Mouse (Mus musculus) kidney, embryonic 15.5 days (tissue): ENCODE results near the gene Kifc1. TPM values are rescaled to one million over a fixed set of nuclear protein-coding genes. Genes with fewer than 3 reads are reported as not detected.
A peak's percentile ranks its signal among the peaks of the same experiment; 100 is the strongest.
"Not testable (repeated sequence)": the region's sequence is repeated elsewhere in the genome, so short reads cannot be mapped to it uniquely, and the experiment has no call there.

Experiments
- ATAC-seq: fragments of 200-750 bp; cut with Nextera tagmentation; replicated peaks from 2 replicates; pipeline ENCODE4 v1.8.0; 2017; ENCODE audit warnings: moderate TSS enrichment; ENCODE audit not compliant: low FRiP score
- H3K27ac ChIP-seq: fragments of 300-500 bp; sonication (generic); 2 replicates; pipeline ENCODE4 v1.5.1; 2015; ENCODE audit warnings: mild to moderate bottlenecking, inconsistent platforms
- H3K27me3 ChIP-seq: fragments of 300-500 bp; sonication (generic); 2 replicates; pipeline ENCODE4 v1.6.1; 2015; ENCODE audit warnings: inconsistent platforms
- H3K36me3 ChIP-seq: fragments of 300-500 bp; sonication (generic); 2 replicates; pipeline ENCODE4 v1.6.1; 2015; ENCODE audit warnings: inconsistent platforms
- H3K4me1 ChIP-seq: fragments of 300-500 bp; sonication (generic); 2 replicates; pipeline ENCODE4 v1.6.1; 2015; ENCODE audit warnings: inconsistent platforms
- H3K4me2 ChIP-seq: fragments of 300-500 bp; sonication (generic); 2 replicates; pipeline ENCODE4 v1.6.1; 2015; ENCODE audit warnings: moderate library complexity, mild to moderate bottlenecking, inconsistent platforms
- H3K4me3 ChIP-seq: fragments of 300-500 bp; sonication (generic); replicated peaks from 2 replicates; pipeline ENCODE4 v1.5.1; 2015; ENCODE audit warnings: mild to moderate bottlenecking, inconsistent platforms
- H3K9ac ChIP-seq: fragments of 300-500 bp; sonication (generic); 2 replicates; pipeline ENCODE4 v1.6.1; 2015; ENCODE audit warnings: mild to moderate bottlenecking, inconsistent platforms
- H3K9me3 ChIP-seq: fragments of 300-500 bp; sonication (generic); replicated peaks from 2 replicates; pipeline ENCODE4 v1.6.1; 2016; ENCODE audit warnings: inconsistent platforms
- WGBS: fragments of 180-500 bp; shearing (Covaris S2); methylation state at CpG from one replicate; pipeline ENCODE4 v1.1.7; 2015; ENCODE audit warnings: mixed read lengths; 5-methylcytosine and 5-hydroxymethylcytosine counted together
- polyA plus RNA-seq: library from polyadenylated mRNA; unstranded; fragments of >200 nt; fragmentation: Nextera tagmentation; extraction: Ambion mirVana; gene quantifications from 2 replicates; pipeline ENCODE4 v1.2.1, GENCODE M21; 2015

The Kifc1 gene
- polyA plus RNA-seq, 1 experiment from 2014 or later = 8.2 TPM

DNA sequence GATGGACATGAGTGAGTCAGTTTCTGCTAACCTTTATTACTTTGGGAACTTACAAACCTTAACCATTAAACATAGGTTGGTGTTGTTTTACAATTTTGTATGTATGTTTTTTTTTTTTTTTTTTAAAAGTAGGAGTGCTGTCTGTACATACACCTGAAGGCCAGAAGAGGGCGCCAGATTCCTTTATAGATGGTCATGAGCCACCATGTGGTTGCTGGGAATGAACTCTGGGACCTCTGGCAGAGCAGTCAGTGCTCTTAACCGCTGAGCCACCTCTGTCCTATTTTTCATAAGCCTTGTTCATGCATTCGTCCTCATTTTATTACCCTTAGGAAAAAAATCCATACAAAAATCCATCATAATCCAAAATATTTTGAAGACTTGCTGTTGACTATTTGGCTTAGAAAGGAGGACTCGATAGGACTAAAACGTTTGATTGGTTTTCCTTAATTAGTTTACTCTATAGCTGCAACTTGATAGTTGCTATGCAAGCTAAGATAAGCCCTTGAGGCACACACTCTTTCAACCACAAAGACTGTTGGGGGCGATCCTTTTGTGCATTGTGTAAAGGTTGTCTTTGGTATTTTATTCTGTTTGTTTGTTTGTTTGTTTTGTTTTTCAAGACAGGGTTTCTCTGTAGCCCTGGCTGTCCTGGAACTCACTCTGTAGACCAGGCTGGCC, 6.8 kb upstream of the Kifc1 start:
- H3K4me1 ChIP-seq = no peaks in the 10 kb centered on the region
- no peaks in the 10 kb centered on the region for H3K36me3 ChIP-seq
- no peak overlapping the region for H3K9ac ChIP-seq
- no peaks in the 10 kb centered on the region for H3K9me3 ChIP-seq
- no peak overlapping the region for H3K27ac ChIP-seq
- H3K4me3 ChIP-seq = no peak overlapping the region
- no peaks in the 10 kb centered on the region for H3K27me3 ChIP-seq
- H3K4me2 ChIP-seq = no peak overlapping the region
- ATAC-seq = no peak
- 42% methylated on average over 6 of the region's 6 CpGs for WGBS

DNA sequence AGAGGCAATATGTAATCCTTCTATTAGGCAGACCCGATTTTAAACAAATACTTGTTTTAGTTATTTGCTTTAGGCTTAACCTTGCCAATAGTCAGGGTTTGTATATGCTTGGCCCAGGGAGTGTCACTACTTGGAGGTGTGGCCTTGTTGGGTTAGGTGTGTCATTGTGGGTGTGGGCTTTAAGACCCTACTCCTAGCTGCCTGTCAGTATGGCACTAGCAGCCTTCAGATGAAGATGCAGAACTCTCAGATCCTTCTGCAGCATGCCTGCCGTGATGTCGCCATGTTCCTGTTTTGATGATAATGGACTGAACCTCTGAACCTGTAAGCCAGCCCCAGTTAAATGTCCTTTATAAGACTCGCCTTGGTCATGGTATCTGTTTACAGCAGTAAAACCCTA, 2.5 kb upstream of the Kifc1 start:
- ATAC-seq = not testable (repeated sequence)

DNA sequence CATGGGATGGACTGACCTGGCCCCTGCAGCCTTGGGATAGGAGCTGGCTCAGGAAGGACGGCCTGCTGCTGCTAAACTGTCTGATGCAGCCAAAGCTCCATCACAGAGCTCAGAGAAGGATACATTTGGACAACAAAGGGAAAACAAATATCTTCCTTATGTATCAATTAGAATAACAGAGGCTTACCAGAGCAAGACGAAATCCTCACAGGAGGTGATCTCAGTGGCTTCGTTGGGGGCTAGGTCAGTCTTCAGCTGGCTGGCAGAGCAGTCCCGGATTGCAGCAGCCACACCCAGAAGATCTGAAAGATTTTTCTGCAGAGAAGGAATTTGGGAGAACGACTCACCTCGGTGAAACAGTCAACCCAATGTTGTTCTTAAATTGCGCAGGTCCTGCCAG, 2.0 kb upstream of the Kifc1 start:
- Histone ChIP-seq H3K27ac (no peak overlapping the region), H3K27me3 (no peaks in the 10 kb centered on the region)
- no peak for ATAC-seq

More for the DNA sequence above, 2.5 kb upstream of the Kifc1 start:
- WGBS = 80% methylated on average over 4 of the region's 4 CpGs
- peaks cover 15% of the 10 kb centered on the region for H3K4me1 ChIP-seq
- not testable (repeated sequence) for H3K9me3 ChIP-seq, H3K27me3 ChIP-seq, H3K36me3 ChIP-seq, H3K9ac ChIP-seq, H3K4me3 ChIP-seq, H3K27ac ChIP-seq, H3K4me2 ChIP-seq

DNA sequence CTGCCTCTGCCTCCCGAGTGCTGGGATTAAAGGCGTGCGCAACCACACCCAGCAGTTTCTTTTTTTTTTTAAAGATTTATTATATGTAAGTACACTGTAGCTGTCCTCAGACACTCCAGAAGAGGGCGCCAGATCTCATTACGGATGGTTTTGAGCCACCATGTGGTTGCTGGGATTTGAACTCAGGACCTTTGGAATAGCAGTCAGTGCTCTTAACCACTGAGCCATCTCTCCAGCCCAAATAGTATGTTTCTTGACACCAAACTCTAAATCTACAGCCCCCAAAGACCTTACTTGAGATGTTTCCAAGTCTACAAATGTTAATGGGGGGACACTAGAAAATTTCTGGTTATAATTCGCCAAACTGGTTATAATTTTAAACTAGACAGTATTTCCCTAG, 1.4 kb upstream of the Kifc1 start:
- H3K27ac ChIP-seq, H3K4me2 ChIP-seq, H3K4me3 ChIP-seq, H3K9me3 ChIP-seq, H3K36me3 ChIP-seq, H3K27me3 ChIP-seq, H3K9ac ChIP-seq, ATAC-seq: not testable (repeated sequence)
- H3K4me1 ChIP-seq = peaks cover 18% of the 10 kb centered on the region
- 75% methylated on average over 6 of the region's 6 CpGs for WGBS

More for the DNA sequence above, 2.0 kb upstream of the Kifc1 start:
- H3K4me1 ChIP-seq = peaks cover 18% of the 10 kb centered on the region
- H3K4me2 ChIP-seq = no peak overlapping the region
- no peak overlapping the region for H3K4me3 ChIP-seq
- H3K9me3 ChIP-seq = no peaks in the 10 kb centered on the region
- H3K36me3 ChIP-seq = no peaks in the 10 kb centered on the region
- H3K9ac ChIP-seq = no peak overlapping the region
- WGBS = 33% methylated on average over 7 of the region's 7 CpGs

DNA sequence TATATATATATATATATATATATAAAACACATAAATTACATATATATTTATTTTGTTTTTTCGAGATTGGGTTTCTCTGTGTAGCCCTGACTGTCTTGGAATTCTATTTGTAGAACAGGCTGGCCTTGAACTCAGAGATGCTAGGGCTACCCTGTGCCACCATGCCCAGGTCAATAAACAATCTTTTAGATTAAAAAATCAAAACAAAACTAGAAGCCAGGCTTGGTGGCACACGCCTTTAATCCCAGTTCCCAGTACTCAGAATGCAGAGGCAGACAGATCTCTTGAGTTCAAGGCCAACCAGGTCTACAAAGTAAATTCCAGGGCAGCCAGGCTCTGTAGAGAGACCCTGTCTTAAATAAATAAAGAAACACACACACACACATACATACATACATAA, 896 bp upstream of the Kifc1 start:
- H3K4me2 ChIP-seq = no peak overlapping the region
- no peak overlapping the region for H3K27ac ChIP-seq
- H3K36me3 ChIP-seq = peaks cover 3% of the 10 kb centered on the region
- H3K4me3 ChIP-seq = no peak overlapping the region
- no peak for ATAC-seq
- H3K9ac ChIP-seq = no peak overlapping the region
- peaks cover 18% of the 10 kb centered on the region for H3K4me1 ChIP-seq
- no peaks in the 10 kb centered on the region for H3K27me3 ChIP-seq
- H3K9me3 ChIP-seq = no peaks in the 10 kb centered on the region
- 68% methylated on average over 2 of the region's 2 CpGs for WGBS

DNA sequence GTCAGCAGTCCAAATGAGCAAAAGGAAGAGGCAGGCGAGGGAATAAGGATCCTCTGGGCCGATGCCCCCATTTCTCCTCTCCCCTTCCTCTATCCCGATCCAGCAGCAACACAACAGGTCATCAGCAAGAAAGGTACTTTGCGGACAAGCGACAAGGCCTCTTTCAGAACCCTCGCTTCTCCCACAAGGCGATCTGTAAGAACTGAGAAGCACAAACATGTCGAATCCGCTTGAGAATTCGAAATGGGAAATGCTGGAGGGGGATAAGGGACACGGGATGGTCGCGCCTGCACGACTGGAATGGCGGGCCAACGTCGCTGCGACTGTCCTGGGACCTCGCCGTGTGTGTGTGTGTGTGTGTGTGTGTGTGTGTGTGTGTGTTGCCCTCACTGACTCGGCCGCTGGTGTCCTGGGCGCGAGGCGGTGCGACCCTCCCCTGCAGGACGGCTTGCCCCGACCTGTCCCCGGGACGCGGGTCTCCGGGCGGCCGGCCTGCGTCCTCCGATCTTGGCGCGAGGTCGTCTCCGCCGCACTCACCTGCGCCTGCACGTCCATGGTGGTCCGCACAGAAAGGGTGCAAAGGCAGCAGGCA, 424 bp downstream of the Kifc1 start:
- H3K4me1 ChIP-seq = peaks cover 18% of the 10 kb centered on the region
- not testable (repeated sequence) for H3K27me3 ChIP-seq, H3K9me3 ChIP-seq, ATAC-seq
- H3K4me2 ChIP-seq = peak overlapping the region; percentile 63
- H3K4me3 ChIP-seq = peak overlapping the region; percentile 71
- peak overlapping the region; percentile 68 for H3K9ac ChIP-seq
- H3K27ac ChIP-seq = peak overlapping the region; percentile 78
- WGBS = under 1% methylated on average over 36 of the region's 44 CpGs
- peaks cover 16% of the 10 kb centered on the region for H3K36me3 ChIP-seq

DNA sequence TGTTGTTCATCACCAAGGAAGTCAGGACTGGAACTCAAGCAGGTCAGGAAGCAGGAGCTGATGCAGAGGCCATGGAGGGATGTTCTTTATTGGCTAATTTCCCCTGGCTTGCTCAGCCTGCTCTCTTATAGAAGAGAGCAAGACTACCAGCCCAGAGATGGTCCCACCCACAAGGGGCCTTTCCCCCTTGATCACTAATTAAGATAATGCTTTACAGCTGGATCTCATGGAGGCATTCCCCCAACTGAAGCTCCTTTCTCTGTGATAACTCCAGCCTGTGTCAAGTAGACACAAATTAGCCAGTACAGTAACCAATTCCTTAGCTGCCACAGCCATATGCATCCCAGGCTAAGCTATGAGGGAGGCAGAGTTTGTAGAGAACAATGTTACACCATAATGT, 2.2 kb downstream of the Kifc1 start:
- Histone ChIP-seq H3K4me3 (0 out of 2 replicates have a peak overlapping the region, but pooled peaks have one; percentile 7), H3K4me1 (peaks cover 18% of the 10 kb centered on the region), H3K36me3 (peaks cover 27% of the 10 kb centered on the region), H3K4me2 (peak overlapping the region; percentile 63)
- H3K9ac ChIP-seq, ATAC-seq, H3K27ac ChIP-seq, H3K27me3 ChIP-seq, H3K9me3 ChIP-seq: not testable (repeated sequence)

DNA sequence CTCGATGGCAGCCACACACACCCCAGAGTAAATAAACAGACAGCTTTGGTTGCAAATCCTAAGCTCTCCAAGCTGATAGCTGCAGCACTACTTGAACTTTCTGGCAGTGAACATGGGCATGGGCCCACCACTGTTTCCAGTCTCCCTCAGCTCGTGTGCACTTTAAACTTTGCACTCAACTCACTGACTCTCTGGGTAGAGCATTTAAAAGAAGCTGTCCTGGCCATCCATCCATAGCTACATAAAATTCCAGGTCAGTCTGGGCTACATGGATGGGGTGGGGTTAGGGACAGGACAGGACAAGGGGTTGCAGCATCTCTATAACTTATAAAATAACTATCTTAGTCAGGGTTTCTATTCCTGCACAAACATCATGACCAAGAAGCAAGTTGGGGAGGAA, 2.7 kb downstream of the Kifc1 start:
- Histone ChIP-seq H3K4me1 (peaks cover 18% of the 10 kb centered on the region), H3K4me2 (peak overlapping the region; percentile 63; the same call in 1 of the 2 replicates), H3K36me3 (peaks cover 31% of the 10 kb centered on the region)
- H3K27me3 ChIP-seq, H3K27ac ChIP-seq, H3K9ac ChIP-seq, H3K4me3 ChIP-seq, ATAC-seq, H3K9me3 ChIP-seq: not testable (repeated sequence)
- WGBS = 70% methylated on average over 2 of the region's 2 CpGs

DNA sequence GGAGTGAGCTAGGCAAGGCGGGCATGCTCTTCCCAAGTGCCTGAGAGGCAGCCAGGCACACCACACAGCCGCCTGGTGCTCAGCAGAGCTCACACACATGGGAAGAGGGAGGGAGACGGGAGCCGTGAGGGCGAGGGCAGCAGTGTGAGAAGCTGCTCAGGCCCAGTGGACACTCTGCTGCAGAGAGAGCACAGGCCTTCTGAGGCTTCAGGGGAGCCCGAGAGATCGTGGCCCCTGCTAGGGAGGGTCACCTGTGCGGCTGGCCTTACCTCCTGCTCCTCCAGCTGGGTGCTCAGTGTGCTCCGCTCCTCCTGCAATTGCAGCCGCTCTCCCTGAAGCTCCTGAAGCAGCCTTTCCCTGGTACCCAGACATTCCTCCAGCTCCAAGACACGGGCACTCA, 6.1 kb downstream of the Kifc1 start:
- not testable (repeated sequence) for ATAC-seq, H3K4me3 ChIP-seq, H3K9ac ChIP-seq, H3K4me2 ChIP-seq, H3K9me3 ChIP-seq, H3K27ac ChIP-seq, H3K27me3 ChIP-seq
- peaks cover 14% of the 10 kb centered on the region for H3K4me1 ChIP-seq
- 92% methylated on average over 10 of the region's 11 CpGs for WGBS
- H3K36me3 ChIP-seq = peaks cover 60% of the 10 kb centered on the region

DNA sequence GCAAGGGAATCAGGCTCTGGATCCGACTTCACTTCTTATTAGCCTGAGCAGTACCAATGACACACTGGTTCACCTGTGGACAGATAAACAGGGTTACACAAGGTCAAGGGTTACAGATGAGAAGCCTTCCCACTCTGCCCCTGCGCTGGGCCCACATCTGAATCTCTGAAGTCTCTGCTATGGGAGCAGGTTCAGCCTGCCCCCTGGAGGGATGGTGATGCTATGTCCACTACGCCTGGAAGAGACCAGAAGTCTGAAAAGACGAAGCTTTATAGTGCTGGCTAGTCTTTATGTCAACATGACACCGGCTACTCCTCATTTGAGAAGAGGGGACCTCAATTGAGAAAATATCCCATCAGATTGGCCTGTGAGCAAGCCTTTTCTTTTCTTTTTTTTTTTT, 14.7 kb downstream of the Kifc1 start:
- not testable (repeated sequence) for H3K9me3 ChIP-seq, H3K4me3 ChIP-seq, H3K9ac ChIP-seq, H3K4me2 ChIP-seq, H3K27ac ChIP-seq, H3K4me1 ChIP-seq, ATAC-seq, H3K27me3 ChIP-seq
- 81% methylated on average over 5 of the region's 5 CpGs for WGBS
- peaks cover 54% of the 10 kb centered on the region for H3K36me3 ChIP-seq

DNA sequence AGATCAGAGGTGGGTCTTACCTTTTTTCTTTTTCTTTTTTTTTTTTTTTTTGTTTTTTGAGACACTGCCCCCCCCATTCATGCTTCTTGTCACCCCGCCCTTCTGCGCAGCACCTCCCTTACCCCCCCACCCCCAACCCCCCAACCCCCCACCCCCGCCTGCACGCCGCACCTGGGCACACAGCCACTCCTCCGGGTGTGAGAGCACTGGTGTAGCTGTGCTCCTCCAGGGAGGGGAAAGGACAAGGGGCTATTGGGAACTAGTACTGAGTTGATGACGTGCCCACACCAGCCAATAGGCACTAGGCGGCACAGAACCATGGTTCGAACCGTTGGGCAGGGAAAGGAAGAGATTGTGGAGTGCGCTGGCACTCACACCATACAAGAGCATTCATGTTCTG, 16.1 kb downstream of the Kifc1 start:
- no peaks in the 10 kb centered on the region for H3K9me3 ChIP-seq
- H3K4me2 ChIP-seq = no peak overlapping the region
- no peak overlapping the region for H3K9ac ChIP-seq
- WGBS = 85% methylated on average over 11 of the region's 11 CpGs
- peaks cover 43% of the 10 kb centered on the region for H3K36me3 ChIP-seq
- H3K4me3 ChIP-seq = no peak overlapping the region
- H3K27ac ChIP-seq = no peak overlapping the region
- no peak for ATAC-seq
- no peaks in the 10 kb centered on the region for H3K4me1 ChIP-seq
- H3K27me3 ChIP-seq = no peaks in the 10 kb centered on the region

DNA sequence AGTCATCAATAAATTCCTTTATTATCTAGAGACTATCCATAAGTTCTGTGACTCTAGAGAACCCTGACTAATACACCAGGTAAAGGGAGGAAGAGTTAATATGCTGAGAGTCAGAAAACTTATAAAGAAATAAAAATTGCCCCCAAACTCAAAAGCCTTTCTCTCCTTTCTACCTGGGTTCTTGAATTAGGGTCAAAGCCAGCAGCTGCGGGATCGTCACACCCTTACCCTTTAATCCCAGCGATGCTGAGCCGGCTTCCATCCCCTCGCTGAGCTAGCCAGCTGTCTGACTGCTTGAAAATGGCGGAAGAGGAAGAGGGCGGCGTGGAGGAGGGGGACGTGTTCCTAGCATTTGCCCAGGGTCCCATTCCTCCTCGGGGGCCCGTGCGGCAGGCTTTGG, 16.9 kb downstream of the Kifc1 start, which contains the start of gene Gm7029:
TSS of gene Gm7029 (plus strand) at position 301 of the 400 bp plus-strand sequence.
- H3K27ac ChIP-seq, ATAC-seq, H3K9ac ChIP-seq, H3K9me3 ChIP-seq, H3K4me2 ChIP-seq, H3K4me3 ChIP-seq, H3K4me1 ChIP-seq, H3K27me3 ChIP-seq: not testable (repeated sequence)
- 82% methylated on average over 7 of the region's 12 CpGs for WGBS
- H3K36me3 ChIP-seq = peaks cover 34% of the 10 kb centered on the region
